In genomic region chr6:38972826-38973225, GRCm38 (mm10) we compare ENCODE assay signal across 23 mouse cellular contexts.
DNase-seq lines count a peak whose midpoint lies in the region; ATAC-seq lines count a peak whose summit lies in the region.
"Had no signal": no experiment of that assay in that cellular context is flagged by ENCODE, and none has a peak within 500 bp of the region (broad histone marks: within the 10 kb centered on the region; RNA-seq: fewer than 3 reads in every experiment).

No protein-coding gene starts in this region.

- DNase-seq in kidney, adult 8-10 months = no peak
- DNase-seq in limb, embryonic 10.5 days (ENCODE audit: low spot score) = no peak
- DNase-seq in midbrain, embryonic 11.5 days (ENCODE audit: low spot score, missing footprints) = peak; percentile 79
- no peak for DNase-seq in embryo, embryonic 11 days
- DNase-seq: adrenal gland, adult 8-10 months; adrenal gland, postnatal 25 days; cerebellum, adult 18-20 months; cerebellum, adult 9-10 months; cerebellum, postnatal 14 days; forebrain, postnatal 0 days; gastrocnemius, adult 2 months; gastrocnemius, postnatal 14 days; heart, adult 11 months had no signal

- H3K27me3 ChIP-seq in kidney, embryonic 15.5 days = no peaks in the 10 kb centered on the region
- H3K27me3 ChIP-seq in limb, embryonic 12.5 days = no peaks in the 10 kb centered on the region
- H3K27me3 ChIP-seq in limb, embryonic 10.5 days (ENCODE audit: low read depth, poor library complexity, severe bottlenecking) = no peaks in the 10 kb centered on the region
- no peaks in the 10 kb centered on the region for H3K27me3 ChIP-seq in midbrain, embryonic 11.5 days (ENCODE audit: control insufficient read depth, insufficient read depth, low read length)
- no peaks in the 10 kb centered on the region for H3K27me3 ChIP-seq in midbrain, embryonic 15.5 days (replicated peaks)
- H3K27me3 ChIP-seq: embryonic facial prominence, embryonic 12.5 days; embryonic facial prominence, embryonic 15.5 days; hindbrain, embryonic 12.5 days; hindbrain, embryonic 15.5 days had no signal

- no peak overlapping the region for H3K4me2 ChIP-seq in kidney, embryonic 15.5 days
- H3K4me2 ChIP-seq in limb, embryonic 12.5 days = no peak overlapping the region
- no peak overlapping the region for H3K4me2 ChIP-seq in midbrain, embryonic 11.5 days
- no peak overlapping the region for H3K4me2 ChIP-seq in midbrain, embryonic 15.5 days
- H3K4me2 ChIP-seq: embryonic facial prominence, embryonic 12.5 days; embryonic facial prominence, embryonic 15.5 days; heart, embryonic 11.5 days; hindbrain, embryonic 12.5 days; hindbrain, embryonic 15.5 days had no signal

- H3K27ac ChIP-seq in kidney, embryonic 15.5 days = peak overlapping the region; percentile 87; the same call in 1 of the 2 replicates
- 0 out of 2 replicates have a peak overlapping the region, but pooled peaks have one; percentile 41 for H3K27ac ChIP-seq in limb, embryonic 12.5 days
- H3K27ac ChIP-seq in limb, embryonic 10.5 days = no peak overlapping the region
- H3K27ac ChIP-seq in midbrain, embryonic 11.5 days (ENCODE audit: low read depth, low read length) = no peak overlapping the region
- no peak overlapping the region for H3K27ac ChIP-seq in midbrain, embryonic 15.5 days
- H3K27ac ChIP-seq: embryonic facial prominence, embryonic 12.5 days; embryonic facial prominence, embryonic 15.5 days; gastrocnemius, adult 2 months; hindbrain, embryonic 12.5 days; hindbrain, embryonic 15.5 days had no signal

- H3K9me3 ChIP-seq in kidney, embryonic 15.5 days (replicated peaks) = no peaks in the 10 kb centered on the region
- H3K9me3 ChIP-seq in limb, embryonic 12.5 days = no peaks in the 10 kb centered on the region
- H3K9me3 ChIP-seq in limb, embryonic 10.5 days (replicated peaks) = no peaks in the 10 kb centered on the region
- H3K9me3 ChIP-seq in midbrain, embryonic 11.5 days (ENCODE audit: control insufficient read depth, low read length) = no peaks in the 10 kb centered on the region
- H3K9me3 ChIP-seq in midbrain, embryonic 15.5 days = no peaks in the 10 kb centered on the region
- H3K9me3 ChIP-seq: embryonic facial prominence, embryonic 12.5 days; embryonic facial prominence, embryonic 15.5 days; hindbrain, embryonic 12.5 days; hindbrain, embryonic 15.5 days had no signal

- H3K4me1 ChIP-seq in kidney, embryonic 15.5 days = peaks cover 23% of the 10 kb centered on the region
- peaks cover 29% of the 10 kb centered on the region for H3K4me1 ChIP-seq in limb, embryonic 12.5 days (replicated peaks)
- peaks cover 2% of the 10 kb centered on the region; the same call in 1 of the 2 replicates for H3K4me1 ChIP-seq in limb, embryonic 10.5 days
- H3K4me1 ChIP-seq in midbrain, embryonic 11.5 days (ENCODE audit: control insufficient read depth, insufficient read depth, low read length) = no peaks in the 10 kb centered on the region
- H3K4me1 ChIP-seq in midbrain, embryonic 15.5 days = peaks cover 6% of the 10 kb centered on the region; the same call in 1 of the 2 replicates
- H3K4me1 ChIP-seq: embryonic facial prominence, embryonic 12.5 days; hindbrain, embryonic 12.5 days had no signal

- H3K9ac ChIP-seq in kidney, embryonic 15.5 days = no peak overlapping the region
- H3K9ac ChIP-seq in limb, embryonic 12.5 days (replicated peaks) = no peak overlapping the region
- H3K9ac ChIP-seq in midbrain, embryonic 11.5 days (ENCODE audit: low read length) = no peak overlapping the region
- H3K9ac ChIP-seq in midbrain, embryonic 15.5 days = no peak overlapping the region
- H3K9ac ChIP-seq: embryonic facial prominence, embryonic 12.5 days; embryonic facial prominence, embryonic 15.5 days; forebrain, postnatal 0 days; hindbrain, embryonic 12.5 days; hindbrain, embryonic 15.5 days had no signal

- H3K4me3 ChIP-seq in kidney, embryonic 15.5 days (replicated peaks) = no peak overlapping the region
- H3K4me3 ChIP-seq in limb, embryonic 12.5 days (replicated peaks) = no peak overlapping the region
- H3K4me3 ChIP-seq in limb, embryonic 10.5 days = no peak overlapping the region
- no peak overlapping the region for H3K4me3 ChIP-seq in midbrain, embryonic 11.5 days (ENCODE audit: low read depth, low read length)
- H3K4me3 ChIP-seq in midbrain, embryonic 15.5 days = no peak overlapping the region
- H3K4me3 ChIP-seq: embryonic facial prominence, embryonic 12.5 days; embryonic facial prominence, embryonic 15.5 days; gastrocnemius, adult 2 months; hindbrain, embryonic 12.5 days; hindbrain, embryonic 15.5 days had no signal

- no peaks in the 10 kb centered on the region for H3K36me3 ChIP-seq in kidney, embryonic 15.5 days
- H3K36me3 ChIP-seq in limb, embryonic 12.5 days = no peaks in the 10 kb centered on the region
- no peaks in the 10 kb centered on the region for H3K36me3 ChIP-seq in limb, embryonic 10.5 days
- no peaks in the 10 kb centered on the region for H3K36me3 ChIP-seq in midbrain, embryonic 11.5 days (ENCODE audit: control insufficient read depth, insufficient read depth, low read length)
- no peaks in the 10 kb centered on the region for H3K36me3 ChIP-seq in midbrain, embryonic 15.5 days (replicated peaks)
- H3K36me3 ChIP-seq: embryonic facial prominence, embryonic 12.5 days; embryonic facial prominence, embryonic 15.5 days; hindbrain, embryonic 12.5 days; hindbrain, embryonic 15.5 days had no signal

- ATAC-seq in kidney, embryonic 15.5 days (replicated peaks; ENCODE audit: low FRiP score) = no peak
- ATAC-seq in limb, embryonic 12.5 days (ENCODE audit: insufficient number of reproducible peaks, insufficient read depth, low FRiP score, low TSS enrichment, low read depth) = no peak
- no peak for ATAC-seq in midbrain, embryonic 11.5 days (ENCODE audit: low FRiP score)
- ATAC-seq in midbrain, embryonic 15.5 days (replicated peaks) = no peak
- ATAC-seq: CD4-positive, CD25-positive, alpha-beta regulatory T cell, adult 4 months; forebrain, embryonic 14.5 days; forebrain, postnatal 0 days had no signal

- 45% methylated on average over 1 of the region's 1 CpGs for WGBS in kidney, embryonic 15.5 days
- WGBS in limb, embryonic 12.5 days = 55% methylated on average over 1 of the region's 1 CpGs
- 69% methylated on average over 1 of the region's 1 CpGs for WGBS in limb, embryonic 10.5 days
- 67% methylated on average over 1 of the region's 1 CpGs for WGBS in midbrain, embryonic 11.5 days
- 58% methylated on average over 1 of the region's 1 CpGs for WGBS in midbrain, embryonic 15.5 days

Comparison
In these comparisons a context has a peak if more than half of its experiments do, and no peak if none do; other contexts are left out.
1. H3K27ac ChIP-seq: peak in kidney, embryonic 15.5 days (single experiment) and limb, embryonic 12.5 days (single experiment); none in limb, embryonic 10.5 days (single experiment), midbrain, embryonic 11.5 days (single experiment) and midbrain, embryonic 15.5 days (single experiment).